Mouse (Mus musculus) gastrocnemius, adult 2 months (tissue): ENCODE results near the gene Celf1. TPM values are rescaled to one million over a fixed set of nuclear protein-coding genes. Genes with fewer than 3 reads are reported as not detected.

ENCODE experiments used
- DNase-seq: peaks from one replicate; pipeline ENCODE4 v3.0.0; 2022
- H3K27ac ChIP-seq: fragments of 200-600 bp; 2 replicates; pipeline ENCODE4 v1.8.1; 2022; ENCODE audit warnings: mild to moderate bottlenecking
- H3K4me3 ChIP-seq: fragments of 200-600 bp; 2 replicates; pipeline ENCODE4 v1.8.1; 2022; ENCODE audit warnings: mild to moderate bottlenecking, moderate library complexity
- CTCF ChIP-seq: fragments of 200-600 bp; IDR thresholded peaks from 2 replicates; pipeline ENCODE4 v1.8.1; 2022; ENCODE audit warnings: antibody characterized with exemption, mild to moderate bottlenecking, moderate library complexity
- intact Hi-C: fragments of 180-260 bp; cut with DNase I; formaldehyde crosslinking; loops from one replicate; pipeline ENCODE4 v1.15.1; 2025
- total RNA-seq, 2 experiments: library from RNA; stranded (reverse); gene quantifications; 2 replicates each; pipeline ENCODE4 v1.2.3; 2021

Celf1 gene
- total RNA-seq, 2 experiments from 2014 or later = 59.5 to 62.3 TPM

- intact Hi-C loops = loop anchor here (2.0 kb wide), 1 partner anchor 195 kb away; no protein-coding TSS in a partner anchor
- DNase-seq = peak; percentile 63
- H3K27ac ChIP-seq = peak overlapping the region; percentile 72
- no peak overlapping the region for H3K4me3 ChIP-seq
- no peak for TF ChIP-seq CTCF
Measured at GRCm38 (mm10) chr2:91061849-91062481, 121.8 kb downstream of the Celf1 start.

GRCm38 (mm10) chr2:91062779-91063606, 122.8 kb downstream of the Celf1 start:
- intact Hi-C loops = no loop called here
- DNase-seq = no peak
- H3K27ac ChIP-seq = peak overlapping the region; percentile 72
- no peak overlapping the region for H3K4me3 ChIP-seq
- no peak for TF ChIP-seq CTCF

GRCm38 (mm10) chr2:91064211-91064610, 124.0 kb downstream of the Celf1 start:
- no peak overlapping the region for H3K27ac ChIP-seq
- no peak for DNase-seq
- intact Hi-C loops = no loop called here
- no peak for TF ChIP-seq CTCF
- no peak overlapping the region for H3K4me3 ChIP-seq

GRCm38 (mm10) chr2:91065544-91065943, 125.4 kb downstream of the Celf1 start:
- intact Hi-C loops = no loop called here
- Histone ChIP-seq H3K4me3 (no peak overlapping the region), H3K27ac (peak overlapping the region; percentile 16; the same call in 1 of the 2 replicates)
- TF ChIP-seq CTCF = peak; percentile 83
- DNase-seq = peak; percentile 79

DNA sequence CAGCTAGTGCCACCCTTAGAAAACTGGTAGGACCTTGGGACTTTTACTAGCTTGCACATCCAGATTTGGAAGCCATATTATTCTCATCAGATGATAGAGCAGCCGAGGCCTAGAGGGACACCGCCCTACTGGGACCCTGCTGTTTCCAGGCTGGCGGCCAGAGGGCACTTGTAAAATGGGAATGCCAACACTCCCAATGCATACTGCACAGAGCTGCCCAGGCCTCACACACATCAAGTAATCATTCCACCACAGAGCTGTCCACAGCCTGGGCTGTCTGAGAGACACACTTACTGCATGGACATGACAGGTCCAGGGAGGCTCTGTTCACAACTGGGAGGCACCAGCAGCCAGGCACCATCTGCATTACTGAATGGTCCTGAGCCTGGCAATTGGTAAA, 126.3 kb downstream of the Celf1 start:
- H3K4me3 ChIP-seq = no peak overlapping the region
- TF ChIP-seq CTCF = no peak
- no peak for DNase-seq
- intact Hi-C loops = no loop called here
- H3K27ac ChIP-seq = no peak overlapping the region

DNA sequence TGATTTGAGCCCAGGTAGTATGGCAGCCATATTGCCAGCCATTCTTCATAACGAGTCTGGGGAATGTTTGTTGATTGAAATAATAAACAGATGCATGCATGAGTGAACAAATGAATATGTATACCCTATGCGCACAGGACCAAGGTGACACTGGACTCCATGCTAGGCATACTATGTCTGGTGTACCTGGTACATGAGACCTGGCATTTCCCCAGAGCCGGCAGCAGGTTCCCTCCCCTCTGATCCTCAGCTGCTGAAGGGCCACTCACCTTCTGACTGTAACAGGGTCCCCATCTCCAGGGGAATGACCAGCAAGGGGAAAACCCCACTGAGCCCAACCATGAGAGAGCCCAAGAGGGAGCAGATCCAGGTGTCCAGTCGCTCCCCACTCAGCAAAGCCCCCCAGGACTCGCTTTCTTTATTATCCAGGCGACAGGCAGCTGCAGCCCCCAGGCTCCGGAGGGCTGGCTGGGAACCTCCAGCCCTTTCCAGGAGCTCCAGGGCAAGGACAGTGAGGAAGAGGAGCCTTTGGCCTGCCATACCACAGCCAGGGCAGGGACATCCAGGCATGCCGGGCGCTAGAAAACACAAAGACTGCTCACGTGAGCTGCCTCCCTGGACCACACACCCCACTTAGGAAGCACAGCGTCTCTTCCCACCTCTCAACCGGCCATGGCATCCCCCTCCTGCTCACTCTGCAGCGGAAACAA, 128.1 kb downstream of the Celf1 start:
- DNase-seq = no peak
- no peak for TF ChIP-seq CTCF
- Histone ChIP-seq H3K27ac (peak overlapping the region; percentile 95), H3K4me3 (peak overlapping the region; percentile 86)
- intact Hi-C loops = no loop called here

DNA sequence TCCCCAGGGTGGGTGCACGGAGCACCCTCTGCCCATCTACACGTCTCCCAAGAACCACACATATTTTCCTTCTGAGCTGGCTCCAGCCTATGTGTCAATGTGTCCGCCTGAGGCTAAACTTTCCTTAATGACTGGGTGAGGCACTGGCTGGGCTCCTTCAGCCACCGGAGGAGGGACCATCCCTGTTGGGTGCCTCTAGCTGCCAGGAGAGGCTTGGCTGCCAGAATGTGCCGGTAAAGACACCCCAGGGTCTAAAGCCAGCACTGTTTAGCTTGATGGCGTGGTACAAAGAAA, 128.6 kb downstream of the Celf1 start:
- H3K4me3 ChIP-seq = peak overlapping the region; percentile 86
- peak overlapping the region; percentile 95 for H3K27ac ChIP-seq
- TF ChIP-seq CTCF = no peak
- intact Hi-C loops = no loop called here
- peak; percentile 50 for DNase-seq

Other genes with a start within 250 kb of the Celf1 start
- gene Fnbp4, start 195.0 kb upstream of the Celf1 start, total RNA-seq = 10 to 100 TPM; 17.9 to 19.7 TPM
- gene Agbl2, start 157.7 kb upstream of the Celf1 start, total RNA-seq = under 1 TPM; 0.18 to 0.20 TPM
- 100 to 1,000 TPM; 156 to 179 TPM for gene Mtch2, start 93.2 kb upstream of the Celf1 start, total RNA-seq
- gene C1qtnf4, start 54.5 kb upstream of the Celf1 start, total RNA-seq = 1 to 10 TPM; 4.3 to 6.1 TPM
- 10 to 100 TPM; 18.5 to 20.6 TPM for gene Kbtbd4, start 35.6 kb upstream of the Celf1 start, total RNA-seq
- gene Ndufs3, start 35.6 kb upstream of the Celf1 start, total RNA-seq = 100 to 1,000 TPM; 460 to 625 TPM
- 10 to 100 TPM; 28.3 to 30.2 TPM for gene Rapsn, start 95.2 kb downstream of the Celf1 start, total RNA-seq
- 100 to 1,000 TPM; 226 to 256 TPM for gene Psmc3, start 113.6 kb downstream of the Celf1 start, total RNA-seq
- 10 to 100 TPM; 18.7 to 22.0 TPM for gene Slc39a13, start 130.0 kb downstream of the Celf1 start, total RNA-seq
- 1 to 10 TPM in 1 of 2 experiments, under 1 TPM in 1; 0.87 to 1.2 TPM for gene Spi1, start 142.0 kb downstream of the Celf1 start, total RNA-seq
- gene Mybpc3, start 177.8 kb downstream of the Celf1 start, total RNA-seq = under 1 TPM in 1 of 2 experiments, not detected in 1; 0.06 TPM
- 1 to 10 TPM; 2.9 to 4.0 TPM for gene Madd, start 243.5 kb downstream of the Celf1 start, total RNA-seq